Mouse (Mus musculus): Measurements from ENCODE around the gene Btbd17.

Gene Btbd17

DNA sequence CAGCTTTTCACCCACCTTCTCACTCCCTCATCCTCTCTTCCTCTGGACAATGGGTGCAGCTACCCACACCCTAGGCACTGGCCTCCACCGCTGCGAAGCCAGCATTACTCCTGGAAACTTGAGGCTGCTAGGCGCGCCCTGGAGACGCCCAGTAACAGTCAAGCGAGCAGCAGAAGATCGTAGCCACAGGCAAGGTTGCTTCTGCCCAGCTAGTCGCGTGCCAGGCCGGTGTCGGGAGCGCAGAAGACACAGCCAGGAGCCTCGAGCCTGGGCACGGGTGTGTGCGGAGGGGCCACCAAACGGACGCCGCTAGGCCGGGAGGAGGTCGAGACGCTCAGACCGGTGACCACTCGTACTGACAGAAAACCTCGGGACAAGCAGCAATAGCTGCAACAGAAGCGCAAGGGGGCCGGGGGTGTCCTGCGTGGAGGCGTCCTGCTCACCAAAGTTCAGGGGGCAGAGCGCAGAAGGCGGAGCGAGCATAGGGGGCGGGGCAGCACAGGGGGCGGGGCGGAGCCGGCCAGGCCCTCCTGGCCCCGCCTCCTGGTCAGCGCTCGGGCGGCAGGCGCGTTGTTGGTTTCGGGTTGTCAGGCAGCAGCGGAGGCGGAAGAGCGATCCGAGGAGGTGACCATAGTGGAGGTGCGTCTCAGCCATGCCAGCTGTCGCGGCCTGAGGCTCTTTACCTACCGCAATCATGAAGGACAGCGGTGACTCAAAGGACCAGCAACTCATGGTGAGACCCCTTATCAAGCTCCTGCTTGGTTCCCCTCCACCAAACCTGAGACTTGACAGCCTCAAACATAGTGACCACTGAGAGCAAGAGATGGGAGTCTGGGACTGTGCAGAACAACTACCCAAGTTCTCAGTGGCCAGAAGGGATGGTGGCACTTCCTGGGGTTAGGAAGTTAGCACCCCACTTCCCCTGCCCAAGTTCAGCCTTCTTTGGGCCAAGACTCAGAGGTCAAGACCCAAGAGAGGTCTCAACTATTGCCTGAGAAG, 30.6 kb downstream of the Btbd17 start, which contains the start of gene Kif19a:
Gene Kif19a, plus strand, starts transcription at position 569 of the 999 bp plus-strand sequence.
- Histone ChIP-seq H3K36me3 (ENCODE audit: control insufficient read depth, insufficient read depth, low read length, poor library complexity, severe bottlenecking) (no peaks in the 10 kb centered on the region), H3K27me3 (ENCODE audit: control insufficient read depth, insufficient read depth, low read length, poor library complexity, severe bottlenecking) (no peaks in the 10 kb centered on the region)
- peak; percentile 76 for DNase-seq (ENCODE audit: low read depth, low spot score)

DNA sequence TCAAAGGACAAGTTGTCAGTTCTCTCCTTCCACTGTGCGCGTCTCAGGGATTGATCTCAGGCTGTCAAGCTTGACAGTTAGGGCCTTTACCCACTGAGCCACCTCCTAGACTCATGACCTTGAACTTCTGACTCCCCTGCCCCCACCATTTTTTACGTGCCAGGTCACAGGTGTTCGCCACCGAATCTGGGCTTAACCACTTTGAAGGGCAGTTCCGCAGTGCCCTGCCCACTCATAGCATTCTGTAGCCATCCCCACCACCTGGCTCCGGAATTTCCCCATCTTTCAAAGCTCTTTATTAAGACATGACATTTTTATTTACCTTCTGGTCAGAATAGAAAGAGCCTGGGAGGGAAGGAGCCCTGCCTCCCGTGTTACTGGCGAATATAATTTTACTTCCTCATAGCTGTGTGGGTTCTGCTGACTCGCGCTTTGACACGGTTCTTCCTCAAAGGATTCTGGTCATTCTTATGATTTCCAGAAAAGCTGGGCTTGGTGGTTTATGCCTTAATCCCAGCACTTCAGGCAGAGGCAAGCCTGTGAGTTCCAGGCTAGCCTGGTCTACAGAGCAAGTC, 48.1 kb downstream of the Btbd17 start:
- H3K36me3 ChIP-seq (ENCODE audit: control insufficient read depth, insufficient read depth, low read length, poor library complexity, severe bottlenecking), result no peaks in the 10 kb centered on the region
- no peaks in the 10 kb centered on the region for H3K27me3 ChIP-seq (ENCODE audit: control insufficient read depth, insufficient read depth, low read length, poor library complexity, severe bottlenecking)
- peak; percentile 70 for DNase-seq (ENCODE audit: low read depth, low spot score)

DNA sequence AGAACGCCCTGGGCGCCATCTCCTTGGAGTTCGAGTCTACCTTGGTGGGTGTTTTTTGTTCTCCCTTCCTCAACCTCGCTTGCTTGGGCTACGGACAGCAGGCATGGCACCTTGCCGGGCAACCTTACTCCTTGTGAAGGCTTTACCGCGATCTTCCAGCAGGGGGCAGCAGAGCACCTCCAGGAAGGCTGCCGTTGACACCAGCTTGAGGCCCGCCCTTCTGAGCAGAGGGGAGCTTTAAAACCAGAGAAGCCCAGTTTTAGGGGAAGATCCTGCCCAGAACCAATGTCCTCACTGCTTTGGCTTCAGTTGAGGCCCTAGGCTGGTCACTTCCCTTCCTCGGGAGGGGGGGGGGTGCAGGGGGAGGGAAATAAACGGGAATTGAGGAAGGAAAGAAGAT, 50.6 kb downstream of the Btbd17 start:
- Histone ChIP-seq H3K36me3 (ENCODE audit: control insufficient read depth, insufficient read depth, low read length, poor library complexity, severe bottlenecking) (no peaks in the 10 kb centered on the region), H3K27me3 (ENCODE audit: control insufficient read depth, insufficient read depth, low read length, poor library complexity, severe bottlenecking) (no peaks in the 10 kb centered on the region)
- DNase-seq (ENCODE audit: low read depth, low spot score), result peak; percentile 94

DNA sequence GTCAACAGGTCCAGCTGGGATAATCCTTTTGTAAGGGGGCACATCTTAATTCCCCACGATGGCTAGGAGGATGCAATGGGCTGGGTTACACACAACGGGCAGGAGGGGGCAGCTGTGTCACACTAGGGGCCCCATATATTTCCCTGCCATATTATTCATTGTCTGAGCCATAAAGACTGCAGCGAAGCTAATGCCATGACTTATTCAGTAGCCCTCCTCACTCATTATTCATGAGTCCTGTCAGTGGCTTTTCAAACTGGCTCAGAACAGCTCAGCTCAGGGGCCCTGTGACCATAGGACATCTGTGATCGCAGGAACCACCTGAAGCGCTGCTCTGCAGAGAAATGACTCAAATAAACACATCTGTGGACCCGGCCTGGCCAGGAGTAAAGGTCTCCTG, 54.3 kb downstream of the Btbd17 start:
- Histone ChIP-seq H3K27me3 (ENCODE audit: control insufficient read depth, insufficient read depth, low read length, poor library complexity, severe bottlenecking) (no peaks in the 10 kb centered on the region), H3K36me3 (ENCODE audit: control insufficient read depth, insufficient read depth, low read length, poor library complexity, severe bottlenecking) (no peaks in the 10 kb centered on the region)
- DNase-seq (ENCODE audit: low read depth, low spot score), result peak; percentile 27

Measured in splenic B cell, adult 2 months (primary cell).